Comparison of ENCODE assay signal across 21 mouse cellular contexts in the genomic region with DNA sequence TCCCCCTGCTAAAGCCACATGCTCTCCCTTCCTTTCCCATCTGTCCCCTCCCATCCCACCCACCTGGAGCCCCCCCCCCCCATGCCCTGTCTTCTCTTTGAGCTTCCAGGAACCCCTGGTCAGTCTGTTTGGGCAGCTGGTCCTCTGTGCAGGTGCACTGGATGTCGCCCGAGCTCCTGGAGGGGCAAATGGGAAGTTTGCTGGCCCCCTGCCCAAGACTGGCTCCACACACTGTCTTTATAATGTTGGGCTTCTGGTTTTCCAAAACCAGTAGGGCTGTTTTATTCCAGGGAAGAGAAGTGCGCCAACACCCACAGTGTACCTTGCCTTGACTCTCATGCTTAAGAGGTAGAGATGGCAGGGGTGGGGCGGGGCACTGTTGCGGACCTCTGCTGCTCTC. TPM values are rescaled to one million over a fixed set of nuclear protein-coding genes. Genes with fewer than 3 reads are reported as not detected.
DNase-seq lines count a peak whose midpoint lies in the region; ATAC-seq and TF ChIP-seq lines count a peak whose summit lies in the region.
"Had no signal": no experiment of that assay in that cellular context is flagged by ENCODE, and none has a peak within 500 bp of the region (broad histone marks: within the 10 kb centered on the region; RNA-seq: fewer than 3 reads in every experiment).

No protein-coding gene starts in this region.

- H3K9ac ChIP-seq in heart, postnatal 0 days (replicated peaks; ENCODE audit: low read depth, low read length) = peak overlapping the region; percentile 14; the same call in 1 of the 2 replicates
- no peak overlapping the region for H3K9ac ChIP-seq in lung, embryonic 16.5 days (ENCODE audit: low read length)
- no peak overlapping the region for H3K9ac ChIP-seq in limb, embryonic 14.5 days (ENCODE audit: low read depth, low read length, severe bottlenecking)
- H3K9ac ChIP-seq: hindbrain, embryonic 14.5 days had no signal

- H3K4me2 ChIP-seq in heart, postnatal 0 days (ENCODE audit: low read depth, low read length) = no peak overlapping the region
- H3K4me2 ChIP-seq in lung, embryonic 16.5 days (ENCODE audit: low read depth, low read length) = no peak overlapping the region
- no peak overlapping the region for H3K4me2 ChIP-seq in limb, embryonic 14.5 days (replicated peaks; ENCODE audit: low read depth, low read length, severe bottlenecking)
- H3K4me2 ChIP-seq: hindbrain, embryonic 14.5 days had no signal

- no peak for TF ChIP-seq CTCF in heart, postnatal 0 days (IDR thresholded peaks at IDR 0.05; ENCODE audit: low read depth)

- no peaks in the 10 kb centered on the region for H3K27me3 ChIP-seq in heart, embryonic 10.5 days (ENCODE audit: insufficient read depth, poor library complexity, severe bottlenecking)
- no peaks in the 10 kb centered on the region for H3K27me3 ChIP-seq in heart, postnatal 0 days (ENCODE audit: control insufficient read depth, insufficient read depth, low read length)
- no peaks in the 10 kb centered on the region for H3K27me3 ChIP-seq in lung, embryonic 16.5 days (ENCODE audit: control insufficient read depth, insufficient read depth, low read depth, low read length)
- H3K27me3 ChIP-seq in limb, embryonic 14.5 days (ENCODE audit: control insufficient read depth, insufficient read depth, low read length) = no peaks in the 10 kb centered on the region

- H3K9me3 ChIP-seq in heart, embryonic 10.5 days = no peaks in the 10 kb centered on the region
- no peaks in the 10 kb centered on the region for H3K9me3 ChIP-seq in heart, postnatal 0 days (replicated peaks; ENCODE audit: control insufficient read depth, low read length)
- no peaks in the 10 kb centered on the region for H3K9me3 ChIP-seq in lung, embryonic 16.5 days (ENCODE audit: control insufficient read depth, low read length)
- no peaks in the 10 kb centered on the region for H3K9me3 ChIP-seq in limb, embryonic 14.5 days (ENCODE audit: control insufficient read depth, low read length)

- 88% methylated on average over 5 of the region's 5 CpGs for WGBS in heart, embryonic 10.5 days
- WGBS in heart, postnatal 0 days = 74% methylated on average over 5 of the region's 5 CpGs
- 70% methylated on average over 5 of the region's 5 CpGs for whole genome bisulfite sequencing in lung, embryonic 16.5 days
- WGBS in limb, embryonic 14.5 days = 75% methylated on average over 5 of the region's 5 CpGs

- DNase-seq in heart, embryonic 10.5 days (ENCODE audit: low spot score) = no peak
- no peak for DNase-seq in heart, adult 8-10 months (ENCODE audit: low spot score)
- no peak for DNase-seq in heart, postnatal 0 days (ENCODE audit: low spot score)
- no peak for DNase-seq in heart, adult 11 months
- no peak for DNase-seq in lung, postnatal 25 days (ENCODE audit: low spot score)
- peak; percentile 20 for DNase-seq in limb, embryonic 14.5 days (ENCODE audit: low spot score)
- DNase-seq: adrenal gland, postnatal 14 days; cerebellum, adult 18-20 months; cerebellum, adult 9-11 months; gastrocnemius, adult 2 months; gastrocnemius, postnatal 25 days; heart, postnatal 36 days; kidney, adult 2 months had no signal

- no peak overlapping the region for H3K4me3 ChIP-seq in heart, embryonic 10.5 days
- no peak overlapping the region for H3K4me3 ChIP-seq in heart, postnatal 0 days (ENCODE audit: low read depth, low read length)
- H3K4me3 ChIP-seq in lung, embryonic 16.5 days (ENCODE audit: low read length) = no peak overlapping the region
- no peak overlapping the region for H3K4me3 ChIP-seq in limb, embryonic 14.5 days (replicated peaks; ENCODE audit: low read length)
- H3K4me3 ChIP-seq: gastrocnemius, adult 2 months had no signal

- no peaks in the 10 kb centered on the region for H3K36me3 ChIP-seq in heart, embryonic 10.5 days
- no peaks in the 10 kb centered on the region for H3K36me3 ChIP-seq in heart, postnatal 0 days (replicated peaks; ENCODE audit: control insufficient read depth, insufficient read depth, low read length)
- no peaks in the 10 kb centered on the region for H3K36me3 ChIP-seq in lung, embryonic 16.5 days (ENCODE audit: control insufficient read depth, insufficient read depth, low read length)
- no peaks in the 10 kb centered on the region for H3K36me3 ChIP-seq in limb, embryonic 14.5 days (ENCODE audit: control insufficient read depth, insufficient read depth, low read length)

- peaks cover 85% of the 10 kb centered on the region for H3K4me1 ChIP-seq in heart, embryonic 10.5 days
- peaks cover 73% of the 10 kb centered on the region for H3K4me1 ChIP-seq in heart, postnatal 0 days (ENCODE audit: control insufficient read depth, insufficient read depth)
- H3K4me1 ChIP-seq in lung, embryonic 16.5 days (replicated peaks; ENCODE audit: control insufficient read depth, insufficient read depth, low read length) = peaks cover 18% of the 10 kb centered on the region
- H3K4me1 ChIP-seq in limb, embryonic 14.5 days (ENCODE audit: control insufficient read depth, insufficient read depth, low read length) = peaks cover 19% of the 10 kb centered on the region

- no peak for ATAC-seq in heart, postnatal 0 days (ENCODE audit: insufficient read depth, low read depth)
- peak; percentile 44 for ATAC-seq in lung, embryonic 16.5 days (ENCODE audit: low read depth)
- no peak for ATAC-seq in limb, embryonic 14.5 days (ENCODE audit: low FRiP score, low read depth)
- ATAC-seq in inflammation-experienced regulatory T-cells, adult 6 months = no peak
- ATAC-seq: activated CD4-positive, CD25-positive, alpha-beta regulatory T cell, adult 4 months; forebrain, embryonic 14.5 days; intestine, embryonic 16.5 days; Patski had no signal

- TF ChIP-seq POLR2A in limb, embryonic 14.5 days (IDR thresholded peaks at IDR 0.05; ENCODE audit: borderline replicate concordance, extremely low read depth, insufficient read depth, insufficient read length) = no peak

- TF ChIP-seq EP300 in heart, postnatal 0 days (IDR thresholded peaks at IDR 0.05; ENCODE audit: low read depth) = no peak

- peak overlapping the region; percentile 79; the same call in 1 of the 2 replicates for H3K27ac ChIP-seq in heart, embryonic 10.5 days
- H3K27ac ChIP-seq in heart, postnatal 0 days (ENCODE audit: low read depth) = peak overlapping the region; percentile 59
- no peak overlapping the region for H3K27ac ChIP-seq in lung, embryonic 16.5 days (ENCODE audit: low read length)
- H3K27ac ChIP-seq in limb, embryonic 14.5 days (replicated peaks; ENCODE audit: low read depth, low read length) = no peak overlapping the region
- H3K27ac ChIP-seq: gastrocnemius, adult 2 months; hindbrain, embryonic 14.5 days had no signal

RNA-seq across cellular contexts. Expression of a gene that starts 55.1 kb away (rescaled TPM):
- 3.8 and 5.1 TPM in 2 replicates for polyA plus RNA-seq in heart, embryonic 10.5 days (2016; fragmentation: Nextera tagmentation; extraction: Ambion mirVana)
- 10 to 100 TPM; 51.4 to 56.2 (median 54.6) TPM for total RNA-seq in heart, adult 8-10 months (2022)
- 81.4 and 84.7 TPM in 2 replicates for total RNA-seq in heart, postnatal 0 days (2014; rRNA removed; ENCODE audit: low replicate concordance)
- 9.6 and 11.3 TPM in 2 replicates for polyA plus RNA-seq in heart, postnatal 0 days (2015; fragmentation: Nextera tagmentation; extraction: Ambion mirVana)
- 1.4 and 1.5 TPM in 2 replicates for polyA plus RNA-seq in lung, embryonic 16.5 days (2015; fragmentation: Nextera tagmentation; extraction: Ambion mirVana)
- polyA plus RNA-seq in limb, embryonic 14.5 days (2012; rRNA removed) = 10.1 and 13.8 TPM in 2 replicates
- polyA plus RNA-seq in limb, embryonic 14.5 days (2014; fragmentation: Nextera tagmentation; extraction: Ambion mirVana) = 2.5 and 3.5 TPM in 2 replicates
- polyA plus RNA-seq in inflammation-experienced regulatory T-cells, adult 6 months (2017; shearing (Covaris generic)) = under 1 TPM; 0.04 to 0.33 (median 0.10) TPM
- total RNA-seq: granulocyte monocyte progenitor cell, adult 5-6 weeks had no signal

Comparison
In these comparisons a context has a peak if more than half of its experiments do, and no peak if none do; other contexts are left out.
1. H3K27ac ChIP-seq: peak in heart, embryonic 10.5 days (single experiment) and heart, postnatal 0 days (single experiment); none in lung, embryonic 16.5 days (single experiment) and limb, embryonic 14.5 days (single experiment).